Mouse (Mus musculus) midbrain, embryonic 11.5 days (tissue): ENCODE measurements around the gene Wdcp. TPM values are rescaled to one million over a fixed set of nuclear protein-coding genes. Genes with fewer than 3 reads are reported as not detected.

Experiments
- ATAC-seq: fragments of 200-750 bp; cut with Nextera tagmentation; 2 replicates; pipeline ENCODE4 v1.8.0; 2017; ENCODE audit warnings: moderate TSS enrichment, moderate library complexity; ENCODE audit not compliant: low FRiP score
- DNase-seq: peaks from one replicate; pipeline ENCODE4 v3.0.0; 2015; ENCODE audit warnings: low spot score; ENCODE audit errors: missing footprints
- H3K27ac ChIP-seq: fragments of 300-500 bp; sonication (generic); 2 replicates; pipeline ENCODE4 v1.5.1; 2014; ENCODE audit warnings: low read depth, low read length
- H3K27me3 ChIP-seq: fragments of 300-500 bp; sonication (generic); 2 replicates; pipeline ENCODE4 v1.6.1; 2014; ENCODE audit warnings: mild to moderate bottlenecking, low read length, moderate library complexity, mixed read lengths; ENCODE audit not compliant: control insufficient read depth, insufficient read depth
- H3K36me3 ChIP-seq: fragments of 300-500 bp; sonication (generic); 2 replicates; pipeline ENCODE4 v1.6.1; 2014; ENCODE audit warnings: mild to moderate bottlenecking, low read length, moderate library complexity, mixed read lengths; ENCODE audit not compliant: control insufficient read depth, insufficient read depth
- H3K4me1 ChIP-seq: fragments of 300-500 bp; sonication (generic); 2 replicates; pipeline ENCODE4 v1.6.1; 2014; ENCODE audit warnings: low read length; ENCODE audit not compliant: control insufficient read depth, insufficient read depth
- H3K4me2 ChIP-seq: fragments of 300-500 bp; sonication (generic); 2 replicates; pipeline ENCODE4 v1.6.1; 2014; ENCODE audit warnings: mild to moderate bottlenecking, moderate library complexity
- H3K4me3 ChIP-seq: fragments of 300-500 bp; sonication (generic); 2 replicates; pipeline ENCODE4 v1.5.1; 2014; ENCODE audit warnings: low read depth, low read length
- H3K9ac ChIP-seq: fragments of 300-500 bp; sonication (generic); 2 replicates; pipeline ENCODE4 v1.6.1; 2014; ENCODE audit warnings: low read length
- H3K9me3 ChIP-seq: fragments of 300-500 bp; sonication (generic); 2 replicates; pipeline ENCODE4 v1.6.1; 2016; ENCODE audit warnings: low read length; ENCODE audit not compliant: control insufficient read depth
- WGBS: fragments of 180-500 bp; shearing (Covaris S2); extraction: QIAGEN DNeasy Blood & Tissue Kit; methylation state at CpG from one replicate; pipeline ENCODE4 v1.1.7; 2014; 5-methylcytosine and 5-hydroxymethylcytosine counted together
- polyA plus RNA-seq: library from polyadenylated mRNA; unstranded; fragments of >200 nt; fragmentation: Nextera tagmentation; extraction: Ambion mirVana; gene quantifications from 2 replicates; pipeline ENCODE4 v1.2.1, GENCODE M21; 2014

Gene Wdcp
- polyA plus RNA-seq, 1 experiment from 2014 or later = 17.8 TPM

- WGBS = 57% methylated on average over 11 of the region's 11 CpGs
- Histone ChIP-seq H3K27me3 (no peaks in the 10 kb centered on the region), H3K4me3 (no peak overlapping the region), H3K36me3 (peaks cover 10% of the 10 kb centered on the region; the same call in 1 of the 2 replicates), H3K9ac (no peak overlapping the region), H3K27ac (no peak overlapping the region), H3K9me3 (no peaks in the 10 kb centered on the region), H3K4me1 (peaks cover 4% of the 10 kb centered on the region), H3K4me2 (no peak overlapping the region)
- no peak for DNase-seq
- ATAC-seq = peak; percentile 61
Measured at GRCm38 (mm10) chr12:4859241-4859914, 16.3 kb downstream of the Wdcp start.

DNA sequence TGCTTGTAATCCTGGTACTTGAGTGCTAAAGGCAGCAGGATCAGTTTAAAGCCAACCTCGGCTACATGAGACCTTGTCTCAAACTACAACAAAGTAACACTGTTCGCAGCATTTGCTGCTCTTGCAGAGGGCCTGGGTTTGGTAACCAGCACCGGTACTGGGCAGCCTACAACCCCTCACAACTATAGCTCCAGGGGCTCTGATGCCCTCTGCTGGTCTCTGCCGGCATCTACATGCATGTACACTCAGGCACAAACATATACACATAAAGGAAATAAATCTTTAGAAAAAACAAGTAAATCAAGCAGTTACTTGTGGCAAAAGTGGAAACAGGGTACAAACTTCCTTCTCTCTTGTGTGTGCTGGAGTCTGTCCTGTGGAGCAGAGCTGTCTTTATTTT, 19.6 kb downstream of the Wdcp start:
- H3K4me2 ChIP-seq = no peak overlapping the region
- no peak overlapping the region for H3K4me3 ChIP-seq
- no peak overlapping the region for H3K27ac ChIP-seq
- DNase-seq (peak; percentile 72), ATAC-seq (no peak)
- 92% methylated on average over 4 of the region's 4 CpGs for WGBS
- no peaks in the 10 kb centered on the region for H3K9me3 ChIP-seq
- no peaks in the 10 kb centered on the region for H3K27me3 ChIP-seq
- H3K36me3 ChIP-seq = peaks cover 3% of the 10 kb centered on the region; the same call in 1 of the 2 replicates
- H3K9ac ChIP-seq = no peak overlapping the region
- H3K4me1 ChIP-seq = peaks cover 4% of the 10 kb centered on the region

GRCm38 (mm10) chr12:4863654-4864337, 20.7 kb downstream of the Wdcp start:
- ATAC-seq = no peak

GRCm38 (mm10) chr12:4864338-4864690, 21.2 kb downstream of the Wdcp start:
- no peaks in the 10 kb centered on the region for H3K9me3 ChIP-seq
- H3K36me3 ChIP-seq = no peaks in the 10 kb centered on the region
- H3K4me3 ChIP-seq = no peak overlapping the region
- H3K27ac ChIP-seq = no peak overlapping the region
- H3K9ac ChIP-seq = no peak overlapping the region
- WGBS = 85% methylated on average over 4 of the region's 4 CpGs
- ATAC-seq (no peak), DNase-seq (peak; percentile 70)
- H3K27me3 ChIP-seq = no peaks in the 10 kb centered on the region
- H3K4me1 ChIP-seq = peaks cover 4% of the 10 kb centered on the region
- no peak overlapping the region for H3K4me2 ChIP-seq

More at GRCm38 (mm10) chr12:4863654-4864337, 20.7 kb downstream of the Wdcp start:
- 83% methylated on average over 4 of the region's 4 CpGs for WGBS
- peak; percentile 66 for DNase-seq
- Histone ChIP-seq H3K27me3 (no peaks in the 10 kb centered on the region), H3K36me3 (no peaks in the 10 kb centered on the region), H3K4me3 (no peak overlapping the region), H3K9me3 (no peaks in the 10 kb centered on the region), H3K4me2 (no peak overlapping the region), H3K4me1 (peaks cover 4% of the 10 kb centered on the region), H3K27ac (no peak overlapping the region), H3K9ac (no peak overlapping the region)

DNA sequence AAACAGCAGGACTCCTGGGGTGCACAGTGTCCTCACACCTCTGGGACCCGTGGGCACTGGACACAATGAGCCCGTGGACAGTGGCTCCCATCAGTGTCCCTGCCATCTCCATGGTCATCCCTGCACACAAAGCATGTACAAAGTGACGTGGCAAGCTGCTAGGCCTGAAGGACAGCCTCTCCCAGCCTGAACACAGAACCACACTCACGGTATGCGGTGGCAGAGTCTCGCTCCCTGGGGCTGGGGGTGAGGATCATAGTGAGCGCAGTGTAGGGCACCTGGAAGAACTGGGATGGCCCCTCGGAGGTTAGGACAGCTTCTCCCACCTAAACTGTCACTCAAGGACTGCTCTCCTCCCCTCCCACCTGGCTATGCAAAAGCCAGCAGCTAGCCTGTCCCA, 25.8 kb downstream of the Wdcp start:
- peaks cover 1% of the 10 kb centered on the region; the same call in 1 of the 2 replicates for H3K4me1 ChIP-seq
- no peaks in the 10 kb centered on the region for H3K27me3 ChIP-seq
- no peak overlapping the region for H3K27ac ChIP-seq
- H3K4me3 ChIP-seq = no peak overlapping the region
- DNase-seq = no peak
- WGBS = 82% methylated on average over 8 of the region's 8 CpGs
- no peak overlapping the region for H3K4me2 ChIP-seq
- H3K9ac ChIP-seq = no peak overlapping the region
- ATAC-seq = no peak
- H3K36me3 ChIP-seq = no peaks in the 10 kb centered on the region
- H3K9me3 ChIP-seq = no peaks in the 10 kb centered on the region

DNA sequence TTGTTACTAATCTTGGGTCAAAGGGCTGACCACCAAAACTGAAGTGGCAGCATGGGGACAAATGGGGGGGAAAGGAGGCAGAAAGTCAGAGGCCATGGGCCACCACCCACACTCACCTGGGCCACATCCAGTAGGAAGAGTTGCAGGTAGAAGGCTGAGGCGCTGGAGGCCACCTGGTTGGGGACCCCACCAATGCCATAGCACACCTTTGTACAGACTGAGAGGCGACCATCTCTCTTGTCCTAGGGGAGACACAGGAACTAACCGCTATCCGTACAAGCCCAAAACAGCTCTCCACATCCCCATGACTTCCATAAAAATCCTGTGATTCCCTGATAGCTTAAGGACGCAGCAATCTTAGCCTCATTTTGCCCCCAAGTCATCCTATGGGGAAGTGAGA, 28.2 kb downstream of the Wdcp start:
- Histone ChIP-seq H3K9me3 (no peaks in the 10 kb centered on the region), H3K4me3 (no peak overlapping the region), H3K4me2 (no peak overlapping the region), H3K27me3 (no peaks in the 10 kb centered on the region), H3K4me1 (peaks cover 6% of the 10 kb centered on the region), H3K36me3 (no peaks in the 10 kb centered on the region), H3K9ac (no peak overlapping the region), H3K27ac (no peak overlapping the region)
- no peak for DNase-seq
- ATAC-seq = no peak
- 92% methylated on average over 5 of the region's 5 CpGs for WGBS

DNA sequence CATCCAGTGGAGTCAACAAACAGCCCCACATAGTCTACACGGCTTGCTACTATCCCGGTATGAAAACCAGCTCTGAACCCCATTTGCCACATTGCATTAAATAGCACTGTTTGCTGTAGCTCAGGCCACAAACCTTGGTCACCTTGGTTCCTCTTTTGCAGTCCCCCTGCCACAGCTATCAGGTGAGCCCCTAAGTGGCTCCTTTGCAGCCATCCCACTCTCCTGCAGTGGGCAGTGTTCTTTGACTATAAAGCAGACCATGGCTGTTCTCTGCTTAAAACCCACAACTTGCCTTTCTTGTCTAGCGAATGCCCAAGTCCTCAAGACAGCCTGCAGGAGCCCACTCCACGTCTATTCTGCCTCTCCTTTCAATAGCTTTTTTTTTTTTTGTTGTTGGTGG, 29.2 kb downstream of the Wdcp start:
- DNase-seq (no peak), ATAC-seq (no peak)
- Histone ChIP-seq H3K36me3 (no peaks in the 10 kb centered on the region), H3K9ac (no peak overlapping the region), H3K4me1 (peaks cover 6% of the 10 kb centered on the region), H3K4me3 (no peak overlapping the region), H3K9me3 (no peaks in the 10 kb centered on the region), H3K27me3 (no peaks in the 10 kb centered on the region), H3K27ac (no peak overlapping the region), H3K4me2 (no peak overlapping the region)
- WGBS = 62% methylated on average over 4 of the region's 4 CpGs

DNA sequence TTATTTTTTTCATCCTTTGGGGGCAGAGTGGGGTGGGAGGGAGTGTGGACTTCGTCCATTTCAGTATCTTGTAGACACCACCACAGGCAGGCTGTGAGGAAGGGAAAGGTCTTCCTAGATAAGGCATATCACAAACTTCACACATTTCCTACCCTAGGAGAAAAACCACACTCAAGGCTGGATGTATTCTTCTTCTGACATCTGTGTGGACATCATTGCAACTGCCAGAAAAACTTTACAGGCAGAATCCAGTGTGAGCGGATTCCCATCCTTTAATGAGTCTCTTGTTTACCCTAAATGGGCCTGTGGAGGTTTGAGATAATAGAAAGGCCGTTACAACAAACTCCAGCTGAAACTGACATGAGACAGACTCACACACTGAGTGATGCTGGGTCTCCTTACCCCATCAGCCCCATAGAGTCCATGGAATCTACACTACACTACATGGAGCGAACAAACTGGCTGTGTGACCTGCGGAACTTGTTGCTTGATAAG, 29.9 kb downstream of the Wdcp start:
- Histone ChIP-seq H3K9me3 (no peaks in the 10 kb centered on the region), H3K4me2 (no peak overlapping the region), H3K4me1 (peaks cover 6% of the 10 kb centered on the region), H3K27ac (no peak overlapping the region), H3K36me3 (no peaks in the 10 kb centered on the region), H3K4me3 (no peak overlapping the region), H3K27me3 (no peaks in the 10 kb centered on the region), H3K9ac (no peak overlapping the region)
- ATAC-seq = no peak
- DNase-seq = no peak
- 82% methylated on average over 5 of the region's 5 CpGs for whole genome bisulfite sequencing

DNA sequence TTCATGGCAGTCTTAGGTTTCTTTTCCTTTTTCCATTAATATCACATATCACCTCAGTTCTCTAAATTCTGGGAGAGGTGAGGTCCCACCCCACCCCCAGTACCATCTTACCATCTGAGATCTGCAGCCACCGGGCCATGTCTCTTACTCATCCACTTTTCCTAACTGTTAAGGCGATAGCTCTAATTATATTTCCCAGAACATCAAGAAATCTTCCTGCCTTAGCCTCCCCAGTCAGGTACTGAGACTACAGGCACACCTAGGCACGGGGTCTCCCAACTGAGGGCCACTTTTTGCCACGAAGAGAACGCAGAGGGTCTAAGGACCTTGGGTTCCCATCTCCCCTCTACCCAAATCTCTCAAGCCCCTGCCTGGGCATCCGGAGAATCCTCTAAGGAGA, 30.4 kb downstream of the Wdcp start:
- no peaks in the 10 kb centered on the region for H3K9me3 ChIP-seq
- peak overlapping the region; percentile 51; the same call in 1 of the 2 replicates for H3K4me2 ChIP-seq
- H3K36me3 ChIP-seq = no peaks in the 10 kb centered on the region
- WGBS = 80% methylated on average over 6 of the region's 6 CpGs
- peaks cover 6% of the 10 kb centered on the region for H3K4me1 ChIP-seq
- H3K9ac ChIP-seq = peak overlapping the region; percentile 34; the same call in 1 of the 2 replicates
- H3K4me3 ChIP-seq = peak overlapping the region; percentile 23
- no peaks in the 10 kb centered on the region for H3K27me3 ChIP-seq
- DNase-seq (no peak), ATAC-seq (no peak)
- H3K27ac ChIP-seq = no peak overlapping the region
